Mouse (Mus musculus) urinary bladder, postnatal 36 days (tissue): ENCODE measurements at regions not wholly inside any gene's neighbourhood (a gene's known extent, or its start where the extent isn't known, plus 50 kb on each side); places are given as distances from the start of the nearest gene placed in this dataset.

Experiments
- DNase-seq, 2 experiments: peaks; one replicate each; pipeline ENCODE4 v3.0.0; 2022; ENCODE audit warnings: low spot score in 2 of 2, mixed read lengths in 1 of 2

DNA sequence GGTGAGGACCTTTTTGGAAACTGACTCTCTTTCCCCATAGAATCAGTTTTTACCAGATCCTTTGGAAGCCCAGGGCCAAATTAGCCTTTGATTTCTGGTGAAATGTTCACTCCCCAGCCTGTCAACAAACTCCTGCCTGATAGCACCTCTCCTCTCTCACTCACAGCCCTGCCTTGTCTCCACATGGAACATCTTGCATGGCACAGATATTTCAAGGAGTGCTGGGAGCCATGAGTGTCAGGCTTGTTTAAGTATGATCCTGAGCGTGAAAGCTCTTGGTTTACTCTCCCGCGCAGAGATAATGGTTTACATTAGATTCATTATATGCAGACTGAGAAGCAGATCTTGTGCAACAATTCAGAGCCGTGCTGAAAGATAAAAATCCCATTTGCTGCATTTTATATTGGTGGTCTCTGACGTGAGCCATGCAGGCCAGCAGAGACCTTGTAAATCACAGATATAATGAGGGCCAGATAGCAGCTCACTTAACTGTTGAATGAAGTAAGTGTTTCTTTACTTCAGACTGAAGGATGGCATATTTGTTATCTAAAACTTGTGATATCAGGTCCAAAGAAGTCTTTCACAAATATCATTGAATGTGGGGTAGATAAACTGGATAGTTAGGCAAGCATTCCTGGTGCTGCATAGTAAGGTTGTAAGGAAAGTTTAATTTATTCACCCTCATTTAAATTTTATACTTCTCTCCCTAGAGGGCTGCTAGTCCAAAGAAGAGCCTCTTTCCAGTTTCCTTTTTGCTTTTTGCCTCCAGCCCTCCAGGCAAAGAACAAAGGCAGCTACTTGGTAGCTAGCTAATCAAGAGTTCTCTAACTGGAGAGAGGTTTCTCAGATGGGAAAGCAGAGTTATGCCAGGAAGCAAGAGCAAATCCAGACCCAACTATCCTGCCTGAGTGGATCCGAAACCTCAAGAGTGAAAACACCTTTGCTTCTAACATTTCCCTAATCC, 81.8 kb downstream of the Tbx18 start:
- DNase-seq = no peak

DNA sequence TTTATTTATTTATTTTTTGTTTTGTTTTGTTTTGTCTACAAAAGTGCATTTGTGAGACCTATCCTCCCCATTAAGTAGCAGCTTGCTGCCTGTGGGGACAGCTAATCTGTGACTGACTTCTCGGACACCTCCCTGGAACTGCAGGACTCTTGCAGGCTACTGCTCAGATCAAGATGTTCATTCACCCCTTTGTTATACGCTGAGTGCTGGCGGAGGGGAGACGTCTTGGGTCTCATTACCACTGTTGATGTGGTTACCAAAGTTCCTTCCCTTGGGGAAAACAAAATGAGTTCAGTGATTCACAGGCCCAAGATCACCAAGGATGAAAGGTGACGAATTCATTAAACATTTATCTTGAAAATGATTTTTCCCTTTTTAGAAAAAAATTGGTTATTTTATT, 82.7 kb downstream of the Tbx18 start:
- DNase-seq = no peak

DNA sequence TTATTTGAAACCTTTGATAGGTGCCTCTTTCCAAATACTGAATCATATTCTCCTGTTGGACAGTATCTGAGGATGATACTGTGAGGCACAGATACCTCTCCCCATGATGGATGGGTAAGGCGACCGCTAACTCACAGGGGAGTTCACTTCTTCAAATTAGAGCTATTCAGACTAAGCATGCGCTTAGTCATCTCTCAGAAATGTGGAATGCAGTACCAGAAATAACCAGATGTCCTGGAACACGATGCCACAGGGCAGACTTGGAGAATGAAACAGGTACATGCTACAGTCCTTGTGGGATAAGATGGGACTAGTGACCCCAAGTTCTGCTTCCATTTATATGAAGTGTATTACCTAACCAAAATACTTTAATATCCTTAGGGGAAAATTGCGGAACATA, 86.0 kb downstream of the Tbx18 start:
- DNase-seq = no peak

- DNase-seq = no peak
Observed at GRCm38 (mm10) chr9:87633863-87634630, 97.0 kb downstream of the Tbx18 start.

- DNase-seq = no peak
Observed at GRCm38 (mm10) chr9:87626432-87626831, 104.6 kb downstream of the Tbx18 start.

DNA sequence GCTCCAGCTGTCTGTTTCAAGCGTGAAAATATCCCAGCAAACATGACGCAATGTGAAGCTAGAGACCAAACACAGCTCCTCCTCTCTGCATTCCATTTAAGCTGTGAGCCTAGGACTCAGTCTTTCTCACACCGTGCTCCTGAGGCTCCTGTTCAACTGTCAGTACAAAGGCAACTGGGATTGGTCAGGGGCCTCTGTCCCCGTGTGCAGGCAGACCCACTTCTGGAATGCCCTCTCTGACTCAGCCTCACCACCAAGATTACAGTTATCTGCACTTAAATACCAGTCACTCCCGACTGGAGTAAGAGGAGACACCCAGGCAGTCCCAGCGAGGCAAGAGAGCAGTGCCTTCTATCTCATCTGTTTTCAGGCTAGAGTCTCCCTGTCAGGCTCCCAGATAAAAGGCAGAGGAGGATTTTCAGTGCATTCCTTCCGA, 112.8 kb downstream of the Tbx18 start:
- DNase-seq = no peak

- DNase-seq = no peak
Observed at GRCm38 (mm10) chr9:87607878-87608631, 123.0 kb downstream of the Tbx18 start.

DNA sequence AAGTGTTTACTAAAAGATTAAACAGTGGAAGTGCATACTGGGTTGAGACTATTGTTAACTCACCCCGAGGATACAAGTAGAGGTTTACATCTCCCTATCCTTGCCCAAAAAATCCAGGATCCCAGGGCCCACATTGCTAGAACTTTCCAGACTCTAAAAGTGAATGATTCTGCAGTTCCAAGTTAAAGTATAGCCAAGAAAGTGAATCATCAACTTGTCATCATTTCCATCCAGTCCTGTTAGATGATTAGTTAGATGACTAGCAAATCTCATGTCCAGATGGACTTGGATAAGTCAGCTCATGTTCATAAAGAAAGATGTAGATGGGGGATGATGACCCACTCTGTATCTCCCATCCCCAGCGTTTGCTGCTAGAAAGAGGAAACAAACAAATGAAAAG, 155.5 kb downstream of the Tbx18 start:
- no peak for DNase-seq

- DNase-seq = no peak
Observed at GRCm38 (mm10) chr9:87574250-87574864, 156.7 kb downstream of the Tbx18 start.

DNA sequence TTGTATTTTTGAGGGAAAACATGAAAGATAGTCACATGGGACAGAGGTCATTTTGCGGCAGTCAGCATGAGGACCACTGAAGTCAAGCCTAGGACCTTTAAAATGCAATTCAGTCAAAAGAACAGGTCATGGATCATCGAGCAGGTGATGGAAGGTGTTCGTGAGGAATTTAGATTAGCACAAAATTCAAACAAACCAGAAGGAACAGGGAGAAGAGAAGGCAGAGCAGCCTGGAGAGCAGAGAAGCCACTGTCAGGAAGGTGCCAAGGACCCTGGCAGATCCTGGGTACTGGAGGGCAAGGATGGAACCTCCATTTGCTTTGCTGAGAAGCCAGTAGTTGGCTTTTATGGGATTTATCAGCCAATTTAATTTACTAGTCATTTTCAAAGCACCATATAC, 167.8 kb downstream of the Tbx18 start:
- no peak for DNase-seq

DNA sequence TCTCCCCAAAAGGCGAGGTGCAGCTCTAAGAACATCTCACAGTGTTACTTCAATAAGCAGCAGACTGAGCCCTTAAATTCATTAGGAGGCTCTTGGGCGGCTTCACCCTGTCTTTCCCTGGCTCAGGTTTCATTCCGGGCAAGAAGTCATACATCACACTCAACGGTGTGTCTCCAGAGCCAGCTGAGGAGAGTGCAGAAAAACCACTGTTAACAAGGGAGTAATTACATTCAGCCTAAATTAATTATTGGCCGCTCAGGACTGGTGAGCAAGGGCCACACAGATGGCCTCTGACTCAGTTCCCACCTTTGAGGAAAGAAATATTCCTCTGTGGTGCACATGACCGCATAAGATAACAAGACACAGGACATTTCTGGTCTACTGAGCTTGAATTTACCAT, 168.3 kb downstream of the Tbx18 start:
- no peak for DNase-seq

DNA sequence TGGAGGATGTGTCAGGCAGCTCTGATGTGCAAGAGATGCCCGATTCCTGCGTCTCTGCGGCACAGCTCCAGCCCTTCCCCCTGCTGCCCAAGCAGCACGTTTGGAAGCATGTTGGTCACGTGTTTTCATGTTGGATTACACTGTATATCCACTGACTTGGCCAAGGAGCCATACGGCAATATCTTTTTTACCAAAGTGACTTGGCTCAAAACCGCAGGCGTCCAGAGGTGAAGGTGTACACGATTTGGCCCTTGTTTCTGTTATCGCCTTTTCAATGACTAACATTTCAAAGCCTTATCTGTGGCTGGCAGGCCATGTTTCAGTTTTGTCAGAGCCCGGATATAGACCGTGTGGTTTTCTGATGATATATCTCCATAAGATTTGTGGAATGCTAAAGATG, 173.2 kb downstream of the Tbx18 start:
- DNase-seq = no peak

GRCm38 (mm10) chr9:87556953-87557394, 174.1 kb downstream of the Tbx18 start:
- no peak for DNase-seq

- DNase-seq = no peak
Observed at GRCm38 (mm10) chr9:87556552-87556951, 174.5 kb downstream of the Tbx18 start.

DNA sequence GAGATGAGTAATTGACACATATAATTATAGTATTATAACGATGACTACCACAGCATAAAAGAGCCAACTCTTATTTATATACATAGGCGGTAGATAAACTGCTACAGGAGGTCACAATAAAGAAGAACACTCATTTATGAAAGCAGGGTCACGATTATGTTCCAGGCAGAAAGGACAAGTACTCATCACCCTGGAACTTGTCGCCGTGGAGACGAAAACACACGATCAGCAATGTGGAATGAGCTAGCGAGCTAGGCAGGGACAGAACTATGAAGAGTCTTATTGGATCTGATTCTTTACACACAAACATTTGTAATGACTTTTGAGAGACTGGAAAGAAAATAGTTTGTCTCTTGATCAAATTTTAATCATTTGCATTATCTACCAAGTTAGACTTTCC, 197.9 kb downstream of the Tbx18 start:
- DNase-seq = no peak

DNA sequence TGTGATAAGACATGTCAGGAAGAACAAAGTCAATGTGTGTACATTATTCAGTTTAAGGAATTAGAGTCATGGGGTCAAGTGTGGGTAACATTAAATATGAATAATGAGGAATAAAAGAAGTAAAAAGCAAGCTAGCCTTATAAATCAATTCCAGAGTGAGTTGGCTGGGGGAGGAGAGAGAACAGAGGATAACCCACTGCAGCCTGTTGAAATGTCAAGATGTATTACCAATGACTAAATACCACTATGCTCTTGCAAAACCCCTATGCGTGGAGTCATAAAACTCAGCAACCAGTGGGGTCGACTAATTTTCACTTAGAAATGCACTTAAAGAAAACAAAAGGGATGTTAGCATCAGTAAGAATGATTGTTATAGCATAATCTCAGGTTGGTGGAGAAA, 201.2 kb downstream of the Tbx18 start:
- DNase-seq = no peak

DNA sequence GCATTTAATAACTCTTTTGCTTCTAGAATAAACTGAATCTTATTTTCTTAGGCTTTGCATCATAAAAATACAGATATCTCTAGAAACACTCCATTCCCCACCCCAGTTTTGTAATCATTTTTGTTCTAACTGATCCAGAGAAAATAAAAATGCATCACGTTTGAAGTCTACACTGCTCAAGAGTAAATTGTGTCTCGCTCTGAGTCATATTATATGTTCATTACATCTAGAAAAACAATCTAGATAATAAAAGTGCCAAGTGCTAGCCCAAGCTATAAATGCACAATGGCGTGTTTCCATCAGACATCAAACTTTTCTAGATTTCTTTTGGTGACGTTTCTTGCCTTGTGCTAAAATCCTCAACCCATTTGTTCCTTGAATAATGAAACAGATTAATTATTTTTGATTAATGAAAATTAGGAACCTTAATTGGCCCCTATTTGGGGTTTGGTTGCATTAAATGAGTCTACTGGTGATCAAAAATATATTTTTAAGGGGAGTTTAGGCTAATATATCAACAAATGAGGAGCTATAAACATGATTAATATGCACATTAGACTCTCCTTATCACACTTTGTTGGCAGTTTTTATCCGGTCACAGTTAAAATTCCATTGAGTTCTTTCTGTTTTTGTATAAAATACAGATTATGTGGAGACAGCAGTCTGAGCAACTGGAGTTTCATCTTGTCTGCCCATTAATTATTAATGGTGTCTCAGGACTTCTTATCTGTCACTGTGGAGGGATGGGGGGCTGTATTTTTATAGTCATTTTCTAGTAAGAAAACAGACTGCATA, 206.0 kb downstream of the Tbx18 start:
- no peak for DNase-seq

GRCm38 (mm10) chr9:87510683-87511082, 220.4 kb downstream of the Tbx18 start:
- DNase-seq = no peak

DNA sequence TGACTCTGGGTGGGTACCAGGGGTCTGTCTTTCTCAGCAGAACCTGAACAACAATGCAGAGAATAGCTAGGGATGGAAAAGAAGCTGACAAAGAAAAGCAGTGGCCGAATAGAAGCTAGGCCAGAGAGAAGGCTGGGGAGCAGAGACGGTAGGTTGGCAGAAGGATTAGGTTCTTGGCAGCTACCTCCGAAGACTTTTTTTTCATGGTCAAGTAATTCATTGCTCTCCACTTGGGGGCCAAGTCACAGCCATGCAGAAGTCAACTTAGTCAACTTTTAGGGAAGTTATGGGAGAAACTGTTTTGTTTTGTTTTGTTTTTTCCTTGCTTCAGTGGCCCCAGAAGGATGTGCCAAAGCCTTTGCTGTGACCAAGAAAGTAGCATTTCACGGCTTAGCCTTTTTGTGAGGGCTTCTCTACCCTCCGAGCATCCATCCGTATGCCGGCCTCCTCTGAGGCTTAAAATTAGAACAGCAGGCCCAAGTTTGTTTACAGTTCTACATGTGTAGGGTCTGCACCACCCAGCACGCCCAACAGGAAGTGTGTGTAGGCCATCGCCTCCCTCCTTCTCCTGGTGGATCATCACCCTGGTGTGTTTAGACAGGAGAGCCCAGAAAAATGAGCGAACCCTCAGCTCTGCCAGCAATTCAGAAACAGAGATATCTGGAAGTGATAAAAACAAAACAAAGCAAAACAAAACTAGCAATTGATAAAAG, 226.2 kb downstream of the Tbx18 start:
- peak in 1 of 2 experiments; percentile 7 for DNase-seq

- DNase-seq = peak; percentile 38 to 59
Observed at GRCm38 (mm10) chr9:87464141-87464540, 208.8 kb upstream of the Cep162 start.
